Mouse (Mus musculus) frontal cortex, postnatal 10 days (tissue): ENCODE results near the gene Trir.
A peak's percentile ranks its signal among the peaks of the same experiment; 100 is the strongest.

Source experiments
- DNase-seq, 2 experiments: peaks; one replicate each; pipeline ENCODE4 v3.0.0; 2022; ENCODE audit warnings: low spot score in 2 of 2, mixed read lengths in 1 of 2

Trir gene

DNA sequence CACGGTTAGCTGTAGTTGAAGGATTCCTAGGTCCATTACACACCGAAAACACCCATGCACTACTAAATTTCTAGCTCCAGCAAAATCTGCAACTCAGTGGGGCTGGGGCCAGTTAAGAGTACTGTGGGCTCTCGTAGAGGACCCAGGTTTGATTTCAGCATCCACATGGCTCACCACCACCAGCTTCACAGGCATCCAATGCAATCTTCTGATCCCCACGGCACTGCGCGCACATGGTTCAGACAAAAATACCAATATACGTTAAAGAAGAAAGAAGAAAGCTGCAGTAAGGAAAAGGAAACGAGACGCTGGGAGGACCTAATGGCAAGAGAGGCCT, 9.7 kb downstream of the Trir start:
- DNase-seq: no peak

GRCm38 (mm10) chr8:85036718-85037365, 10.2 kb downstream of the Trir start, which contains the start of gene Tnpo2:
Gene Tnpo2, plus strand, starts transcription at chr8:85036915.
- peak; percentile 88 to 91 for DNase-seq

- DNase-seq: no peak
These were observed 10.7 kb downstream of the Trir start for GRCm38 (mm10) chr8:85037366-85037680.

DNA sequence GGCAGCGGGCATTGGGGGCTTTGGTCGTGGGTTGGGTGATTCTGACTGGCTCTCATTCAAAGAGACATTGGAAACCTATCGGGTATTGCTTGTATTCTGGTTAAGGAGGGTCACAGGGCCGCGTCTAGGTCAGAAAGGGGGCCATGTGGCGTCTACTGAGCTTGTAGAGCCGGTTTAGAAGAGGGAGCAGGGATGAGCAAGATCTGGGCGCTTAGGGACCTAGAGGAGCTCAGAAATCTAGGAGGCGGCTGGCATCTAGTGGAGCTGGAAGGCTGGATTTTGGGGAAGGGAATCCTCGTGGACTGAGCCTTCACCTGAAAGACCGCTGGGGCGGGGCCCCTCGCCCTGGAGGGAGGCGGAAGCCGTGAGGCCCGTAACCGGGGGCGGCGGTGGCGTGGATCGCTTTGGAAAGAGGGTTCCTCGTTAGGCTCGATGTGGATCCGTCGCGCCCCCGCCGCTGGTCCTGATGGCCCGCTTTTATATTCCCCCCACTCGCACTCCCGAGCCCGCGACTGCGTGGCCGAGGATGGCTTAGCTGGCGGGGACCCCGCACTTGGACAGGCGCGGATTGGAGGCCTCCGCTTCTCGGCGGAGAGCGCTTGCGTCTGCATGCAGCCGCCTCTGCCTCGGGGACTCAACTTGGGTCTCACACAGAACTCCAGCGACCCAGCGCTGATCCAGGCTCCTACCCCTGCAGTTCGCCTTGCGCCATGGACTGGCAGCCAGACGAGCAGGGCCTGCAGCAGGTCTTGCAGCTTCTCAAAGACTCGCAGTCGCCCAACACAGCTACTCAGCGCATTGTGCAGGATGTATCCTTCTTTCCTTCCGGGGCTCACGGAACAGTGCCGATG, 11.3 kb downstream of the Trir start:
- peak in 1 of 2 experiments; percentile 52 for DNase-seq

- no peak for DNase-seq
These were observed 17.0 kb downstream of the Trir start for GRCm38 (mm10) chr8:85043619-85044018.

DNA sequence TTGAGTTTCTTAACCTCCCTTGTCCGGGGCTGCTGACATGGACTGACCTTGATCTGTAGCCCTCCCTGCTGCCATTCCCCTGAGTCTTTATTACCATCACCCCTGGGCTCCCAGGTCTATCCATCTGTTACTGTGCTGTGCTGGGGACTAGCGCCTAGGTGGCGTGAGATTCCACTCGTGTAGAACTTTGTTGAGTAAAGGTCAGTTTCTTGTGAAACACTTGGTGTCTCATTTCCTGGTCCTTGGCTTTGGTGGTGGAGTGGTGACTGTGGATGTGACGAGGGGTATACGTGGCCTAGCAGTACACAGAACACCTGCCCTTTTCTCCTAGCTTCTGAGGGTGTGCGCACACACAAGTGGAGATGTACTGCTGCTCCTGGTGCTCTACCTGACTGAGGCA, 30.7 kb downstream of the Trir start:
- no peak for DNase-seq

GRCm38 (mm10) chr8:85059879-85060616, 33.4 kb downstream of the Trir start, which contains the start of gene Fbxw9:
Gene Fbxw9, plus strand, starts transcription at chr8:85060055.
- peak; percentile 88 for DNase-seq

- no peak for DNase-seq
These were observed 36.0 kb downstream of the Trir start for GRCm38 (mm10) chr8:85062603-85063002.

DNA sequence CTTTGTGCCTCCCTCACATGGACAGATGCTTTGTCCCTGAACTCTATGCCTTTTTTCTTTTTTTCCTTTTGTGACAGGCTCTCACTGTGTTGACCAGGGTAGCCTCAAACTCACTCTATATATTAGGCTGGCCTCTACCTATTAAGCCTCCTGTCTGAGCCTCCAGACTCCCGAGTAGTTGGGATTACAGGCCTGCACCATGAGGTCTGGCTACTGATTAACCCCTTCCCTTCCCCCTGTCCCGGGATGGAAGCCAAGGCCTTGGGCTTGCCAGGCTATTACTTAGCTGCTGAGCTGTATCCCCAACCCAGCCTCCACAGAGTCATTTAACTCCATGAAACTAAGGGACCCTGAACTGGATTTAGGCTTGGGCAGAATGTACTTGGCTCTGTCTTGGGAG, 38.6 kb downstream of the Trir start:
- DNase-seq: no peak

DNA sequence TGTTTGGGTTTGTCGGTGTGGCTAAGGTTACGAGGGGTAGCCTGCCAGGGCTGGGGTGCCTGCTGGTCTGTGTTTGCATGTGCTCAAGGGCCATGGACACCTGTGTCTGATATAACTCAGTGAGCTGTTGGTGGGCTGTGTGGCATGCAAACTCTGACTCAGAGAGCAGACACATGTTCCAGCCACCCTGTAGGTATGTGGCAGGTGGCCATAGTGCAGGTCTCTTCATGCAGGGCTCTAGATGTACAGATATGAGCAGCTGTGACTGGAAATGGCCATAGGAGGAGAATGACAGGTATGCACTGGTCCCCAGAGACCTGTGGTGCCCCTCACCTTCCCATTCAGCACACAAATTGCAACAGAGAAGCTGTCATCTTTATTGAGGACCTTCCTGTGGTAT, 40.5 kb downstream of the Trir start:
- no peak for DNase-seq

- no peak for DNase-seq
These were observed 41.4 kb downstream of the Trir start, which contains the start of gene Gm5741 for GRCm38 (mm10) chr8:85067982-85068381. Gene Gm5741, minus strand, starts transcription at chr8:85067982.

DNA sequence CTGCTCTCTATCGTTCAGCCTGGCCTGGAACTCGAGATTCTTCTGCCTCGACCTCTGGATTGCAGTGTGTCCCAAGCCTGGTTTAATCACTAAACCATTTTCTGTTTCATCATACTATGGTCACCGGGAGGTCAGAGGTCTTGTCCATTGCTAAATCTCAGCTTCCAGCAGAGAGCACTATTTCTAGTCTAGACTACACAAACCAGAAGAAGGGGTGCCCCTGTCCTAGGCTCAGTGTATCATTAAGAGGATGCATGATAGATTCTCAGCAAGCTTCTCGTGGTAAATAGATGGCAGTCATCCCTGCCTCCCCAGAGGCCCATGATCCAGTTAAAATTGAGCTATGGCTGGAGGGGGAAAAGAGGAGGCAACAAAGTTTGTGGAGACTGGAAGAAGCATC, 44.4 kb downstream of the Trir start:
- no peak for DNase-seq

GRCm38 (mm10) chr8:85071514-85072281, 45.1 kb downstream of the Trir start, which contains the start of gene Dhps:
Gene Dhps, plus strand, starts transcription at chr8:85071757.
- DNase-seq: peak; percentile 88 to 91

- DNase-seq: no peak
These were observed 45.8 kb downstream of the Trir start for GRCm38 (mm10) chr8:85072364-85072929.

DNA sequence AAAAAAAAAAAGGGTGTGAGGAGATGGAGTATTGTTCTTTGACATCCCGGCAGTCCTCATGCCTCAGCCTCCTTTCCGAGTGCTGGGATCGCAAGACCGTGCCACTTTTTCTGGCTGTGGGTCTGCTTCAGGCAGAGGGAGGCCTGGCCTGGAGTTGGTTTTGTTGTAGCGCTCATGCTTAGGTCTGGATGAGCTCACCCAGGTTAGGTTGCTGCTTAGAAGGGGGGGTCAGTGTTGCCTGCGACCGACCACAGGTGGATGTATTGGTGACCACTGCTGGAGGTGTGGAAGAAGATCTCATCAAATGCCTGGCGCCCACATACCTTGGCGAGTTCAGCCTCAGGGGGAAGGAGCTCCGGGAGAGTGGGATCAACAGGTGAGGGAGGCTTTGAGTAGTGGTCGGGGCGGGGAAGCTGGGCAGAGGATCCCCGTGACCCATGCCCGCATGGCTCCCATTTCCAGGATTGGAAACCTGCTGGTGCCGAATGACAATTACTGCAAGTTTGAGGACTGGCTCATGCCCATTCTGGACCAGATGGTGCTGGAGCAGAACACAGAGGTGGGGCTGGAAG, 46.5 kb downstream of the Trir start:
- no peak for DNase-seq

GRCm38 (mm10) chr8:85074167-85074566, 47.5 kb downstream of the Trir start:
- DNase-seq: no peak

GRCm38 (mm10) chr8:85074617-85075016, 48.0 kb downstream of the Trir start:
- DNase-seq: no peak

GRCm38 (mm10) chr8:85076001-85076400, 49.4 kb downstream of the Trir start:
- DNase-seq: no peak

- DNase-seq: peak in 1 of 2 experiments; percentile 77
These were observed 50.4 kb downstream of the Trir start for GRCm38 (mm10) chr8:85076993-85077392.
